Mouse (Mus musculus) midbrain, embryonic 16.5 days (tissue): ENCODE measurements at regions not wholly inside any gene's neighbourhood (a gene's known extent, or its start where the extent isn't known, plus 50 kb on each side); places are given as distances from the start of the nearest gene placed in this dataset.

ENCODE experiments used
- ATAC-seq: fragments of 200-750 bp; cut with Nextera tagmentation; 2 replicates; pipeline ENCODE4 v1.8.0; 2017; ENCODE audit warnings: moderate TSS enrichment
- H3K27ac ChIP-seq: fragments of 300-500 bp; sonication (generic); 2 replicates; pipeline ENCODE4 v1.5.1; 2014; ENCODE audit warnings: mild to moderate bottlenecking, low read length, mixed read lengths
- H3K27me3 ChIP-seq: fragments of 300-500 bp; sonication (generic); 2 replicates; pipeline ENCODE4 v1.6.1; 2014; ENCODE audit warnings: low read depth, low read length, mixed read lengths; ENCODE audit not compliant: control insufficient read depth, insufficient read depth
- H3K36me3 ChIP-seq: fragments of 300-500 bp; sonication (generic); 2 replicates; pipeline ENCODE4 v1.6.1; 2014; ENCODE audit warnings: mild to moderate bottlenecking, low read length, moderate library complexity, mixed read lengths; ENCODE audit not compliant: control insufficient read depth, insufficient read depth
- H3K4me1 ChIP-seq: fragments of 300-500 bp; sonication (generic); 2 replicates; pipeline ENCODE4 v1.6.1; 2014; ENCODE audit warnings: mild to moderate bottlenecking, low read length, mixed read lengths; ENCODE audit not compliant: control insufficient read depth, insufficient read depth
- H3K4me2 ChIP-seq: fragments of 300-500 bp; sonication (generic); 2 replicates; pipeline ENCODE4 v1.6.1; 2014; ENCODE audit warnings: mild to moderate bottlenecking, low read length, mixed read lengths
- H3K4me3 ChIP-seq: fragments of 300-500 bp; sonication (generic); 2 replicates; pipeline ENCODE4 v1.5.1; 2014; ENCODE audit warnings: low read depth, mild to moderate bottlenecking, low read length, moderate library complexity, mixed read lengths
- H3K9ac ChIP-seq: fragments of 300-500 bp; sonication (generic); 2 replicates; pipeline ENCODE4 v1.6.1; 2014; ENCODE audit warnings: low read depth, low read length, mixed read lengths
- H3K9me3 ChIP-seq: fragments of 300-500 bp; sonication (generic); replicated peaks from 2 replicates; pipeline ENCODE4 v1.6.1; 2014; ENCODE audit warnings: mild to moderate bottlenecking, low read length, mixed read lengths; ENCODE audit not compliant: control insufficient read depth, poor library complexity, severe bottlenecking
- WGBS: fragments of 180-500 bp; shearing (Covaris S2); extraction: QIAGEN DNeasy Blood & Tissue Kit; methylation state at CpG from one replicate; pipeline ENCODE4 v1.1.7; 2014; 5-methylcytosine and 5-hydroxymethylcytosine counted together

- Histone ChIP-seq H3K27me3 (no peaks in the 10 kb centered on the region), H3K4me3 (no peak overlapping the region), H3K4me1 (0 out of 2 replicates have a peak, but pooled peaks cover 3% of the 10 kb centered on the region), H3K9me3 (no peaks in the 10 kb centered on the region), H3K9ac (no peak overlapping the region), H3K27ac (no peak overlapping the region), H3K4me2 (no peak overlapping the region), H3K36me3 (no peaks in the 10 kb centered on the region)
- ATAC-seq: peak; percentile 55; the same call in 1 of the 2 replicates
- 67% methylated on average over 2 of the region's 2 CpGs for WGBS
Observed at GRCm38 (mm10) chr3:104343096-104343495, 122.9 kb upstream of the Magi3 start.

DNA sequence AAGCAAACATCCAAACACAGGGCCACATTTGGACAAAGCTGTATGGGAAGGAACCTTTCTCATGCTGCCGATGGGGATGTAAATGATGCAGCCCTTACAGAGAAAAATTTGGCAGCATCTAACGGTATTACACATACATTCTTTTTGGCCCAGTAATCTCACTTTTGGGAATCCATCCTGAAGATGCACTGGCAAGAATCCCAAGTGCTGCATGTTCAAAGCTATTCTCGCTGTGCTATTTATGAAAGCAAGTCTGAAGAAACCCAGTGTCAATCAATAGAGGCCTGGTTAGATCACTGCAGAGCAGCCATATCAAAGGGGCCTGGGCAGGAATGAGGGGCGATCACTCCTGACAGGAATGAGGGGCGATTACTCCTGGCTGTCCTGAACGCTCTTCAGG is 122.0 kb upstream of the Magi3 start:
- no peak for ATAC-seq
- WGBS: 50% methylated on average over 6 of the region's 6 CpGs
- Histone ChIP-seq H3K27me3 (no peaks in the 10 kb centered on the region), H3K27ac (no peak overlapping the region), H3K9me3 (no peaks in the 10 kb centered on the region), H3K4me2 (no peak overlapping the region), H3K4me1 (peaks cover 5% of the 10 kb centered on the region), H3K36me3 (no peaks in the 10 kb centered on the region), H3K4me3 (no peak overlapping the region), H3K9ac (no peak overlapping the region)

- 70% methylated on average over 2 of the region's 2 CpGs for WGBS
- no peak overlapping the region for H3K4me2 ChIP-seq
- H3K4me3 ChIP-seq: no peak overlapping the region
- ATAC-seq: no peak
- no peaks in the 10 kb centered on the region for H3K36me3 ChIP-seq
- no peak overlapping the region for H3K27ac ChIP-seq
- H3K4me1 ChIP-seq: peaks cover 15% of the 10 kb centered on the region
- H3K9ac ChIP-seq: no peak overlapping the region
- H3K9me3 ChIP-seq: no peaks in the 10 kb centered on the region
- H3K27me3 ChIP-seq: no peaks in the 10 kb centered on the region
Observed at GRCm38 (mm10) chr3:104340331-104340730, 120.2 kb upstream of the Magi3 start.

- 35% methylated on average over 5 of the region's 5 CpGs for WGBS
- no peaks in the 10 kb centered on the region for H3K36me3 ChIP-seq
- H3K4me2 ChIP-seq: no peak overlapping the region
- ATAC-seq: peak; percentile 52
- H3K27ac ChIP-seq: peak overlapping the region; percentile 70
- no peak overlapping the region for H3K9ac ChIP-seq
- no peaks in the 10 kb centered on the region for H3K27me3 ChIP-seq
- peaks cover 15% of the 10 kb centered on the region for H3K4me1 ChIP-seq
- no peaks in the 10 kb centered on the region for H3K9me3 ChIP-seq
- no peak overlapping the region for H3K4me3 ChIP-seq
Observed at GRCm38 (mm10) chr3:104336867-104337266, 116.7 kb upstream of the Magi3 start.

DNA sequence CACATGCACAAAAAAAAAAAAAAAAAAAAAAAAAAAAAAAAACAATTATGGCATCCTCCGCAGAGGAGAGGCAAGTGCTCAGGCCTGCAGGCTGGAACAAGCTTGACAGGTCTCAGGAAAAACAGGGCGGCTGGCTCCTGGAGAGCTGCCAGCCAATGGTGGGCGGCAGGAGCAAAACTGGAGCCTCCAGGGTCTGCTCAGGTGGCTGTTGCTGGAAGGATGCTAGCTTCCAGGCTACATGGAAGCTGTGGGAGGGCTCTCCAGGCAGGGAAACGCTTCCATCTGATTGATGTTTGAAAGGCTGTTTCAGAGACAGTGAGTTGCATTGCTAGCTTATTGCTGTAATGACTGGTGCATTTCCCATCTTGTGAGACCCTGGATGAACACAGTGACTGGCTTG is 116.1 kb upstream of the Magi3 start:
- no peak overlapping the region for H3K9ac ChIP-seq
- H3K4me2 ChIP-seq: no peak overlapping the region
- peak overlapping the region; percentile 70 for H3K27ac ChIP-seq
- ATAC-seq: 0 out of 2 replicates have a peak, but pooled peaks have one; percentile 10
- 38% methylated on average over 4 of the region's 4 CpGs for WGBS
- no peak overlapping the region for H3K4me3 ChIP-seq
- H3K27me3 ChIP-seq: no peaks in the 10 kb centered on the region
- no peaks in the 10 kb centered on the region for H3K36me3 ChIP-seq
- H3K9me3 ChIP-seq: no peaks in the 10 kb centered on the region
- peaks cover 15% of the 10 kb centered on the region for H3K4me1 ChIP-seq

DNA sequence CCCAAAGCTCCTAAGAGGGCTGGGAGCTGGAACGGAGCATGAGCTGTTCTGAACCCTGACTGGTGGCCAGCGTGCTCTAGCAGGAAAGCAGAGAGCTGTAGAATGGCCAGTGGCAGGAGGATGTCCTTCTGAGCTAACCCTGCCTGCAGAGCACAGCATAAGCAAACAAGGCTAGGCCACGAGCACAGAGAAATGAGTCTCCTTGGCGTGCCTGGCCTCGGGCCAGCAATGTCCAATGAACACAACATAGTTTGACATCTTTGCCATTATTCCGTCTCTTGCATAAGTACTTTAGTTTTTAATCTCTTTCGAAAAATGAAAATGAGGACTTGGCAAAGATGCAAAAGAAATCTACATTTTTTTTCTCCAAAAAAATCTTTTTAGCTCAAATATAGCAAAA is 114.6 kb upstream of the Magi3 start:
- no peaks in the 10 kb centered on the region for H3K9me3 ChIP-seq
- WGBS: 80% methylated on average over 7 of the region's 7 CpGs
- peaks cover 15% of the 10 kb centered on the region for H3K4me1 ChIP-seq
- ATAC-seq: no peak
- no peak overlapping the region for H3K27ac ChIP-seq
- no peaks in the 10 kb centered on the region for H3K27me3 ChIP-seq
- H3K4me2 ChIP-seq: no peak overlapping the region
- no peak overlapping the region for H3K4me3 ChIP-seq
- no peak overlapping the region for H3K9ac ChIP-seq
- no peaks in the 10 kb centered on the region for H3K36me3 ChIP-seq

DNA sequence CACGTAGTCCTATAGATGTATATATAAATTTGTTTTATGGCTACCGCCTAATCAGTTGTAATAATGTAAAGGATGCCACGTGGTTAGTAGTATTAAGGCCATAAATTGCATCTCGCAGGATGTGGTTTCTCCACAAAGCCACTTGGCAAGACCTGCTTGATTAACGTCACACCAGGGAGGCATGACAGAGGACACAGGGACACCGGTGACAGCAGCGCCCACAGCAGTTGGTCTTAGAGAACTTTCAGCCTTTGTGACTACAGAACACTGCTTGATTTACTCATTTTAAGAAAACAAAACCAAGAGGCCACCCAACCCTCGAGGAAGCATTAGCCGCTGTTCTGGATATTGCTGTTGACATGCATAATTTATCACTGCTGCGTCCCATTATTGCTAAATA is 113.2 kb upstream of the Magi3 start:
- Histone ChIP-seq H3K4me2 (no peak overlapping the region), H3K9ac (no peak overlapping the region), H3K36me3 (no peaks in the 10 kb centered on the region), H3K4me3 (no peak overlapping the region), H3K27me3 (no peaks in the 10 kb centered on the region), H3K9me3 (no peaks in the 10 kb centered on the region), H3K27ac (no peak overlapping the region), H3K4me1 (peaks cover 15% of the 10 kb centered on the region)
- WGBS: 72% methylated on average over 10 of the region's 10 CpGs
- ATAC-seq: no peak

- Histone ChIP-seq H3K27me3 (no peaks in the 10 kb centered on the region), H3K36me3 (no peaks in the 10 kb centered on the region), H3K4me2 (no peak overlapping the region), H3K4me3 (no peak overlapping the region), H3K9me3 (no peaks in the 10 kb centered on the region), H3K9ac (no peak overlapping the region), H3K27ac (no peak overlapping the region), H3K4me1 (peaks cover 3% of the 10 kb centered on the region; the same call in 1 of the 2 replicates)
- WGBS: 85% methylated on average over 6 of the region's 6 CpGs
- ATAC-seq: no peak
Observed at GRCm38 (mm10) chr3:104330646-104331045, 110.5 kb upstream of the Magi3 start.

GRCm38 (mm10) chr3:104327829-104328228 is 107.7 kb upstream of the Magi3 start:
- Histone ChIP-seq H3K36me3 (no peaks in the 10 kb centered on the region), H3K4me1 (peaks cover 3% of the 10 kb centered on the region; the same call in 1 of the 2 replicates), H3K4me3 (no peak overlapping the region), H3K27ac (no peak overlapping the region), H3K27me3 (no peaks in the 10 kb centered on the region), H3K4me2 (no peak overlapping the region), H3K9me3 (no peaks in the 10 kb centered on the region), H3K9ac (no peak overlapping the region)
- ATAC-seq: no peak
- WGBS: 93% methylated on average over 1 of the region's 1 CpGs
